8 mouse cellular contexts compared by ENCODE assay signal in genomic region chr16:75617651-75618349, GRCm38 (mm10). TPM values are rescaled to one million over a fixed set of nuclear protein-coding genes. Genes with fewer than 3 reads are reported as not detected.
DNase-seq lines count a peak whose midpoint lies in the region; ATAC-seq lines count a peak whose summit lies in the region.

No protein-coding gene starts in this region.

- ATAC-seq in erythroblast, adult 5-6 weeks (replicated peaks; ENCODE audit: low FRiP score, poor library complexity, severe bottlenecking): no peak

- peak; percentile 16 to 22 for DNase-seq in cerebellum, adult 18-20 months
- no peak for DNase-seq in cerebellum, adult 9-10 months
- peak; percentile 4 for DNase-seq in ovary, postnatal 14 days (ENCODE audit: low spot score)
- no peak for DNase-seq in ovary, postnatal 10 days (ENCODE audit: low spot score)
- DNase-seq in embryo, embryonic 10.5 days (ENCODE audit: low spot score): peak; percentile 81
- DNase-seq in hindlimb bud, embryonic 11.5 days (ENCODE audit: extremely low spot score, low read depth, low spot score): peak; percentile 53
- peak; percentile 69 for DNase-seq in mesoderm, embryonic 11.5 days (ENCODE audit: low read depth, low spot score)

RNA-seq across cellular contexts. Expression of gene Rbm11, which starts 25.2 kb away (rescaled TPM):
- total RNA-seq in erythroblast, adult 5-6 weeks (2015; ENCODE audit: low replicate concordance): not detected in 2 replicates
- not detected in 2 replicates for total RNA-seq in erythroblast, adult 5-6 weeks (2017; ENCODE audit: low replicate concordance)

RNA-seq across cellular contexts. Expression of gene Lipi, which starts 31.9 kb away (rescaled TPM):
- total RNA-seq in erythroblast, adult 5-6 weeks (2015; ENCODE audit: low replicate concordance): not detected in 2 replicates
- total RNA-seq in erythroblast, adult 5-6 weeks (2017; ENCODE audit: low replicate concordance): not detected in 2 replicates

Comparison
In these comparisons a context has a peak if more than half of its experiments do, and no peak if none do; other contexts are left out.
1. DNase-seq: peak in cerebellum, adult 18-20 months (2 of 2), ovary, postnatal 14 days (single experiment), embryo, embryonic 10.5 days (single experiment), hindlimb bud, embryonic 11.5 days (single experiment) and mesoderm, embryonic 11.5 days (single experiment); none in cerebellum, adult 9-10 months (single experiment) and ovary, postnatal 10 days (single experiment).